Mouse (Mus musculus) lung, embryonic 15.5 days (tissue): Measurements from ENCODE around the gene Gm21887. TPM values are rescaled to one million over a fixed set of nuclear protein-coding genes. Genes with fewer than 3 reads are reported as not detected.
"Not testable (repeated sequence)": the region's sequence is repeated elsewhere in the genome, so short reads cannot be mapped to it uniquely, and the experiment has no call there.

Experiments used
- ATAC-seq: fragments of 200-750 bp; cut with Nextera tagmentation; 2 replicates; pipeline ENCODE4 v1.8.0; 2017; ENCODE audit warnings: moderate number of reproducible peaks, borderline replicate concordance; ENCODE audit not compliant: low FRiP score, low TSS enrichment; ENCODE audit errors: extremely low read depth
- H3K27ac ChIP-seq: fragments of 300-500 bp; sonication (generic); 2 replicates; pipeline ENCODE4 v1.5.1; 2015; ENCODE audit warnings: moderate library complexity, mild to moderate bottlenecking, inconsistent platforms
- H3K27me3 ChIP-seq: fragments of 300-500 bp; sonication (generic); 2 replicates; pipeline ENCODE4 v1.6.1; 2015; ENCODE audit warnings: inconsistent platforms
- H3K36me3 ChIP-seq: fragments of 300-500 bp; sonication (generic); 2 replicates; pipeline ENCODE4 v1.6.1; 2015; ENCODE audit warnings: inconsistent platforms
- H3K4me1 ChIP-seq: fragments of 300-500 bp; sonication (generic); 2 replicates; pipeline ENCODE4 v1.6.1; 2015; ENCODE audit warnings: inconsistent platforms
- H3K4me2 ChIP-seq: fragments of 300-500 bp; sonication (generic); 2 replicates; pipeline ENCODE4 v1.6.1; 2015; ENCODE audit warnings: inconsistent platforms, mild to moderate bottlenecking, moderate library complexity
- H3K4me3 ChIP-seq: fragments of 300-500 bp; sonication (generic); 2 replicates; pipeline ENCODE4 v1.5.1; 2015; ENCODE audit warnings: mild to moderate bottlenecking, inconsistent platforms
- H3K9ac ChIP-seq: fragments of 300-500 bp; sonication (generic); 2 replicates; pipeline ENCODE4 v1.6.1; 2015; ENCODE audit warnings: inconsistent platforms
- H3K9me3 ChIP-seq: fragments of 300-500 bp; sonication (generic); 2 replicates; pipeline ENCODE4 v1.6.1; 2016; ENCODE audit warnings: inconsistent platforms
- WGBS: fragments of 180-500 bp; shearing (Covaris S2); methylation state at CpG from one replicate; pipeline ENCODE4 v1.1.7; 2015; 5-methylcytosine and 5-hydroxymethylcytosine counted together
- polyA plus RNA-seq: library from polyadenylated mRNA; unstranded; fragments of >200 nt; fragmentation: Nextera tagmentation; extraction: Ambion mirVana; gene quantifications from 2 replicates; pipeline ENCODE4 v1.2.1, GENCODE M21; 2015

The Gm21887 gene
- polyA plus RNA-seq, 1 experiment from 2014 or later: 199 TPM

GRCm38 (mm10) chrX:169994011-169994865, 15.2 kb upstream of the Gm21887 start:
- not testable (repeated sequence) for H3K9me3 ChIP-seq, ATAC-seq, H3K4me3 ChIP-seq, H3K4me1 ChIP-seq, H3K4me2 ChIP-seq, H3K9ac ChIP-seq, H3K27me3 ChIP-seq, H3K27ac ChIP-seq
- peaks cover 11% of the 10 kb centered on the region for H3K36me3 ChIP-seq
- WGBS: 23% methylated on average over 2 of the region's 33 CpGs

- H3K4me2 ChIP-seq, H3K27ac ChIP-seq, H3K9me3 ChIP-seq, ATAC-seq, H3K9ac ChIP-seq, H3K4me3 ChIP-seq, H3K4me1 ChIP-seq, H3K36me3 ChIP-seq, H3K27me3 ChIP-seq: not testable (repeated sequence)
- 27% methylated on average over 2 of the region's 2 CpGs for WGBS
Measured at GRCm38 (mm10) chrX:169994866-169995711, 14.4 kb upstream of the Gm21887 start.

GRCm38 (mm10) chrX:169995909-169996521, 13.4 kb upstream of the Gm21887 start:
- H3K4me3 ChIP-seq, H3K9me3 ChIP-seq, H3K9ac ChIP-seq, H3K4me1 ChIP-seq, H3K27ac ChIP-seq, ATAC-seq, H3K27me3 ChIP-seq, H3K36me3 ChIP-seq, H3K4me2 ChIP-seq: not testable (repeated sequence)
- no CpG with 5 or more reads among the region's 17 CpGs for WGBS

- H3K4me1 ChIP-seq, H3K36me3 ChIP-seq, H3K4me3 ChIP-seq, H3K27me3 ChIP-seq, H3K4me2 ChIP-seq, ATAC-seq, H3K9ac ChIP-seq, H3K9me3 ChIP-seq, H3K27ac ChIP-seq: not testable (repeated sequence)
- WGBS: no CpG with 5 or more reads among the region's 46 CpGs
Measured at GRCm38 (mm10) chrX:169996926-169997325, 12.5 kb upstream of the Gm21887 start.

GRCm38 (mm10) chrX:169997456-169997853, 12.0 kb upstream of the Gm21887 start:
- peak overlapping the region; percentile 17; the same call in 1 of the 2 replicates for H3K4me3 ChIP-seq
- not testable (repeated sequence) for H3K9me3 ChIP-seq, H3K27ac ChIP-seq, H3K27me3 ChIP-seq, H3K9ac ChIP-seq, H3K36me3 ChIP-seq, ATAC-seq, H3K4me1 ChIP-seq
- 40% methylated on average over 1 of the region's 40 CpGs for WGBS
- peak overlapping the region; percentile 50 for H3K4me2 ChIP-seq

- not testable (repeated sequence) for H3K9ac ChIP-seq, H3K36me3 ChIP-seq, H3K27ac ChIP-seq, H3K27me3 ChIP-seq, H3K9me3 ChIP-seq, H3K4me1 ChIP-seq
- Histone ChIP-seq H3K4me3 (peak overlapping the region; percentile 17; the same call in 1 of the 2 replicates), H3K4me2 (peak overlapping the region; percentile 50)
- peak; percentile 89; the same call in 1 of the 2 replicates for ATAC-seq
- WGBS: 0% methylated on average over 3 of the region's 37 CpGs
Measured at GRCm38 (mm10) chrX:169997854-169998456, 11.5 kb upstream of the Gm21887 start.

- not testable (repeated sequence) for H3K9ac ChIP-seq, H3K36me3 ChIP-seq, H3K27me3 ChIP-seq, ATAC-seq, H3K9me3 ChIP-seq, H3K4me1 ChIP-seq, H3K4me3 ChIP-seq, H3K27ac ChIP-seq, H3K4me2 ChIP-seq
- WGBS: 25% methylated on average over 2 of the region's 4 CpGs
Measured at GRCm38 (mm10) chrX:169998559-169999219, 10.8 kb upstream of the Gm21887 start.

GRCm38 (mm10) chrX:169999226-169999883, 10.1 kb upstream of the Gm21887 start:
- ATAC-seq: not testable (repeated sequence)

GRCm38 (mm10) chrX:169999912-170000641, 9.4 kb upstream of the Gm21887 start:
- WGBS: 0% methylated on average over 2 of the region's 3 CpGs
- H3K4me3 ChIP-seq, H3K9me3 ChIP-seq, H3K9ac ChIP-seq, ATAC-seq, H3K4me1 ChIP-seq, H3K27ac ChIP-seq, H3K36me3 ChIP-seq, H3K27me3 ChIP-seq, H3K4me2 ChIP-seq: not testable (repeated sequence)

More at GRCm38 (mm10) chrX:169999226-169999883, 10.1 kb upstream of the Gm21887 start:
- not testable (repeated sequence) for H3K9ac ChIP-seq, H3K4me1 ChIP-seq, H3K9me3 ChIP-seq, H3K27me3 ChIP-seq, H3K4me3 ChIP-seq, H3K27ac ChIP-seq, H3K4me2 ChIP-seq, H3K36me3 ChIP-seq
- 42% methylated on average over 6 of the region's 11 CpGs for WGBS

GRCm38 (mm10) chrX:170000642-170001387, 8.6 kb upstream of the Gm21887 start:
- not testable (repeated sequence) for H3K4me3 ChIP-seq, H3K27me3 ChIP-seq, H3K27ac ChIP-seq, H3K36me3 ChIP-seq, H3K4me2 ChIP-seq, H3K4me1 ChIP-seq, H3K9ac ChIP-seq, H3K9me3 ChIP-seq, ATAC-seq
- 41% methylated on average over 6 of the region's 6 CpGs for WGBS
